Mouse (Mus musculus): Measurements from ENCODE around the gene Rev1. TPM values are rescaled to one million over a fixed set of nuclear protein-coding genes. Genes with fewer than 3 reads are reported as not detected.

The Rev1 gene
- polyA plus RNA-seq, 1 experiment from 2014 or later, result 27.7 TPM

DNA sequence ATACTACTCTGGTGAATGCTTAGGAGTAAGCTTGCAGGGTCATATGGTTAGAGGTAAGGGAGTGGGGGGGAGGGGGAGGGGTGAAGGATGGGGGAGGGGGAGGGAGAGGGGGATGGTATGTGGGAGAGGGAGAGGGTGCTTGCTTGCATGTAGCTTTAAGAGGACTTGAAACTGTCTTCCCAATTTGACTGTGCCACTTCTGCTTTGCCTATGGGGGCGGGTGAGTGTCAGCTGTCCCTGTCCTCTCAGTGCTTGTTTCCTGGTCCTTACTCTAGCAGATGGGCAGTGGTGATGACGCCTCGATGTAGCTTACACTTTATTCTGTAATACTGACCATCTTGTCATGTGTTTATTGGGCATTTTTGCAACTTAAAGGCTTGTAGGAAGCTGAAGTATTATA is 117.5 kb downstream of the Rev1 start:
- Histone ChIP-seq H3K27ac (replicated peaks; ENCODE audit: low read depth, low read length) (no peak overlapping the region), H3K27me3 (replicated peaks; ENCODE audit: control insufficient read depth, insufficient read depth, low read length) (no peaks in the 10 kb centered on the region), H3K9me3 (ENCODE audit: control insufficient read depth, low read length) (no peaks in the 10 kb centered on the region), H3K4me3 (ENCODE audit: low read depth, low read length) (no peak overlapping the region), H3K4me1 (ENCODE audit: control insufficient read depth, insufficient read depth, low read length) (no peaks in the 10 kb centered on the region), H3K4me2 (ENCODE audit: low read depth, low read length) (no peak overlapping the region), H3K36me3 (ENCODE audit: control insufficient read depth, insufficient read depth, low read length) (no peaks in the 10 kb centered on the region), H3K9ac (ENCODE audit: low read depth, low read length) (no peak overlapping the region)
- no peak for DNase-seq (ENCODE audit: low spot score)
- WGBS, result 87% methylated on average over 3 of the region's 3 CpGs
- ATAC-seq (ENCODE audit: low read depth), result no peak

GRCm38 (mm10) chr1:38011647-38012046 is 118.0 kb downstream of the Rev1 start:
- ATAC-seq (ENCODE audit: low read depth), result no peak
- 82% methylated on average over 6 of the region's 6 CpGs for WGBS

DNA sequence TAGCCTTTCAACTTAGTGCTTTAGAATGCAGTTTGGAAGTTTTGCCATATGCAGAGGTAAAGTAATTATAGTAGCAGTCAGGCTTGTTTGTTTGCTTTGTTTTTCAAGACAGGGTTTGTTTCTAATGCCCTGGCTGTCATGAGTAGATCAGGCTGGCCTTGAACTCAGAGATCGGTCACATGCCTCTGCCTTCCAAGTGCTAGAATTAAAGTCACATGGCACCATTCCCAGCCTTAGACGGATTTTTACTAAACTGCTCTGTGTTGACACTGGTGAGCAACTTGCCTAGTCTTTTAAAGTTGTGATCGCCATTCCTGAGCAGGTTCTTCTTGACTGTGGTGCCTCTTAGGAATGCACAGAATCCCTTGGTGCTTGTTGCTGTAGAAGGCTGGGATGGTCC is 122.9 kb downstream of the Rev1 start:
- Histone ChIP-seq H3K27me3 (replicated peaks; ENCODE audit: control insufficient read depth, insufficient read depth, low read length) (no peaks in the 10 kb centered on the region), H3K4me2 (ENCODE audit: low read depth, low read length) (no peak overlapping the region), H3K4me1 (ENCODE audit: control insufficient read depth, insufficient read depth, low read length) (no peaks in the 10 kb centered on the region), H3K4me3 (ENCODE audit: low read depth, low read length) (no peak overlapping the region), H3K27ac (replicated peaks; ENCODE audit: low read depth, low read length) (no peak overlapping the region), H3K9ac (ENCODE audit: low read depth, low read length) (no peak overlapping the region), H3K36me3 (ENCODE audit: control insufficient read depth, insufficient read depth, low read length) (no peaks in the 10 kb centered on the region), H3K9me3 (ENCODE audit: control insufficient read depth, low read length) (no peaks in the 10 kb centered on the region)
- DNase-seq (ENCODE audit: low spot score), result no peak
- no peak for ATAC-seq (ENCODE audit: low read depth)
- WGBS, result 66% methylated on average over 3 of the region's 3 CpGs

More at GRCm38 (mm10) chr1:38011647-38012046, 118.0 kb downstream of the Rev1 start:
- H3K4me3 ChIP-seq (ENCODE audit: low read depth, low read length), result no peak overlapping the region
- H3K36me3 ChIP-seq (ENCODE audit: control insufficient read depth, insufficient read depth, low read length), result no peaks in the 10 kb centered on the region
- H3K27me3 ChIP-seq (replicated peaks; ENCODE audit: control insufficient read depth, insufficient read depth, low read length), result no peaks in the 10 kb centered on the region
- no peaks in the 10 kb centered on the region for H3K4me1 ChIP-seq (ENCODE audit: control insufficient read depth, insufficient read depth, low read length)
- H3K9me3 ChIP-seq (ENCODE audit: control insufficient read depth, low read length), result no peaks in the 10 kb centered on the region
- no peak overlapping the region for H3K4me2 ChIP-seq (ENCODE audit: low read depth, low read length)
- no peak overlapping the region for H3K27ac ChIP-seq (replicated peaks; ENCODE audit: low read depth, low read length)
- H3K9ac ChIP-seq (ENCODE audit: low read depth, low read length), result no peak overlapping the region
- DNase-seq (ENCODE audit: low spot score), result no peak

GRCm38 (mm10) chr1:38003046-38003445 is 126.6 kb downstream of the Rev1 start:
- ATAC-seq (ENCODE audit: low read depth) (no peak), DNase-seq (ENCODE audit: low spot score) (no peak)
- H3K4me1 ChIP-seq (ENCODE audit: control insufficient read depth, insufficient read depth, low read length), result peaks cover 7% of the 10 kb centered on the region
- no peaks in the 10 kb centered on the region for H3K9me3 ChIP-seq (ENCODE audit: control insufficient read depth, low read length)
- H3K36me3 ChIP-seq (ENCODE audit: control insufficient read depth, insufficient read depth, low read length), result no peaks in the 10 kb centered on the region
- no peak overlapping the region for H3K27ac ChIP-seq (replicated peaks; ENCODE audit: low read depth, low read length)
- H3K27me3 ChIP-seq (replicated peaks; ENCODE audit: control insufficient read depth, insufficient read depth, low read length), result no peaks in the 10 kb centered on the region
- WGBS, result 85% methylated on average over 3 of the region's 3 CpGs
- H3K4me2 ChIP-seq (ENCODE audit: low read depth, low read length), result no peak overlapping the region
- H3K9ac ChIP-seq (ENCODE audit: low read depth, low read length), result no peak overlapping the region
- no peak overlapping the region for H3K4me3 ChIP-seq (ENCODE audit: low read depth, low read length)

Other genes with a start within 250 kb of the Rev1 start
- gene Mitd1, start 239.4 kb downstream of the Rev1 start, polyA plus RNA-seq (2014; fragmentation: Nextera tagmentation; extraction: Ambion mirVana), result 22.1 and 22.6 TPM in 2 replicates
- 263 and 284 TPM in 2 replicates for gene Mrpl30, start 239.3 kb downstream of the Rev1 start, polyA plus RNA-seq (2014; fragmentation: Nextera tagmentation; extraction: Ambion mirVana)
- 0.11 TPM in 1 of 2 replicates, not detected in the other for gene Lyg2, start 213.3 kb downstream of the Rev1 start, polyA plus RNA-seq (2014; fragmentation: Nextera tagmentation; extraction: Ambion mirVana)
- gene Lyg1, start 172.0 kb downstream of the Rev1 start, polyA plus RNA-seq (2014; fragmentation: Nextera tagmentation; extraction: Ambion mirVana), result not detected in 2 replicates
- gene Txndc9, start 131.9 kb downstream of the Rev1 start, polyA plus RNA-seq (2014; fragmentation: Nextera tagmentation; extraction: Ambion mirVana), result 125 and 130 TPM in 2 replicates
- 24.5 and 25.1 TPM in 2 replicates for gene Eif5b, start 131.8 kb downstream of the Rev1 start, polyA plus RNA-seq (2014; fragmentation: Nextera tagmentation; extraction: Ambion mirVana)

Measured in embryonic facial prominence, embryonic 14.5 days (tissue).